Mouse (Mus musculus) brain, adult 2 months (tissue): ENCODE measurements around the gene Pes1.
"Not testable (repeated sequence)": the region's sequence is repeated elsewhere in the genome, so short reads cannot be mapped to it uniquely, and the experiment has no call there.

ENCODE experiments used
- DNase-seq: peaks from one replicate; pipeline ENCODE4 v3.0.0; 2011; ENCODE audit warnings: low read depth, low spot score

The Pes1 gene

GRCm38 (mm10) chr11:3963610-3964415, at the start of gene Pes1:
Gene Pes1 (plus strand): TSS chr11:3963975.
- peak; percentile 97 for DNase-seq

- DNase-seq = peak; percentile 92
Observed at GRCm38 (mm10) chr11:3914109-3914840, 49.5 kb upstream of the Pes1 start, which contains the start of gene Slc35e4. Gene Slc35e4 (minus strand): TSS chr11:3914664.

DNA sequence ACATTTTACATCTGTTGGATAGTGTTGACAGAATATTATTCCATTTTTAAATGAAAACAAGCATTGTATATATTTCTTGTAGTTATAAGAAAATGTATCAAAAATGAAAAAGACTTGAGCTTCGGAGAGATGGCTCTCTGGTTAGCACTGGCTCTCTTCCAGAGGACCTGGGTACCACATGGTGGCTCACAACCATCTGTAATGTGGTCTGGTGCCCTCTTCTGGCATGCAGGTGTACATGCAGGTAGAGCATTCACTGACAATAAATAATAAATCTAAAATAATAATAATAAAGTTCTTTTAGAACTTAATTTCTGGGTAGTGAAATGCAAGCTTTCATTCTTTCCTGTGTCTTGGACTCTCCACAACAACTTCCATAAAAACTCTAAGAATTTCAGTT, 45.0 kb upstream of the Pes1 start:
- DNase-seq = peak; percentile 80

DNA sequence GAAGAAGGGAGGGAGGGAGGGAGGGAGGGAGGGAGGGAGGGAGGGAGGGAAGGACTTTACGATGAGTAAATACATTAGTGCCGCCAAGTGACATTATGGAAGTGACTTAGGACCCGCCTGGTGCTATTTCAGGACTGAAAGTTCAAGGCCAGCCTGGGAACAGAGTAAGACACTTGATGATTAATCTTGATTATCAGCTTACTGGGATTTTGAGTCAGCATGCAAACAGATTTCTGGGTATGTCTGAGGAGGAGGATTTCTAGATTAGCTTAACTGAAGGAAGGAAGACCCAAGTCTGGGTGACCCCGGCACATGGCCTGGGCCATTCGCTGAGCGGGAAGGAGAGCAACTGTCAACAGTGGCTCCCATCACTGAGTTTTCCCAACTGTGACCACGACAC, 43.3 kb upstream of the Pes1 start:
- no peak for DNase-seq

DNA sequence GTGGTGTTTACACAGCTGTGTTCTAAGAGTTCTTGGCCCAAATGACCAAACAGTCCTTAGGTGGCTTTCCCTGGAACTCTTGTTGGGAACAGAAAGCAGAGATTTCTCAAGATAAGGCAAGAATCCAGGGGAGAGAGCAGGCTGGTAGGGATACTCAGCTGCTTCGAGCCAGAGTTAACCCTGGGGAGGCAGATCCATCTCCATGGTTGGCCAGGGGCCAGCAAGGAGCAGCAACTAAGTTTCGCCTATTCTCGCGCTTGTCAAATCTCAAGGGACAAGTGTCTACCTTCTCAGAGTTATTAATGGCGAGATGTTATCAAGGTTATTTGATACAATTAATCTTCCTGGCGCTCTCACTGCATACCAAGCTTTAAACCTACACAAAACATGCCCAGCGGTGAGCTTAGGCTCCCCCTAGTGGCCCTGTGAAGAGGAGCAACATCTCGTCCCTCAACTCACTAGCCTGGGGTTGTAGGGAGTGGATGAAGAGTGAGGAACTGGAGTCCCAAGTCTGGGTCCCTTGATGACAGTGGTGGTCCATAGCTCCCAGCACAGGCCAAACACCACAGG, 42.4 kb upstream of the Pes1 start:
- peak; percentile 80 for DNase-seq

- no peak for DNase-seq
Observed at GRCm38 (mm10) chr11:3922115-3922514, 41.7 kb upstream of the Pes1 start.

GRCm38 (mm10) chr11:3922731-3923130, 41.0 kb upstream of the Pes1 start:
- no peak for DNase-seq

- DNase-seq = no peak
Observed at GRCm38 (mm10) chr11:3925916-3926315, 37.9 kb upstream of the Pes1 start.

DNA sequence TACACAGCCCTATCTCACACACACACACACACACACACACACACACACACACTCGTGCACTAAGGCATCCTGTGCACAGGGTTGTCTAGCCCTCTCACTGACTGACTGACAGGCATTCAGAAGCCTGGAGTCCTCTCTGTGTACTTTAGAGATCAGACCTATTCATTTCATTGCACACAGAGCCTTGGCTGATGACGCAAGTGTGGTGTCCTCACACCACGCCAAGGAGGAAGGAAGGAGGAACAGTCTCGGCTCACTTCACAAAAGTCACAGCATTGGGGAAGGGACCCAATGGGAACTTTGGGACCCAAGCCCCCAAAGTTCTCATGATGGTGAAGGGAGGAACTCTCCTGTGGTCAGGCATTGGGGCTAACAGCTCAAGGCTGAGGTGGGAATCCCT, 33.8 kb upstream of the Pes1 start:
- DNase-seq = no peak

GRCm38 (mm10) chr11:3930931-3931330, 32.8 kb upstream of the Pes1 start:
- DNase-seq = no peak

DNA sequence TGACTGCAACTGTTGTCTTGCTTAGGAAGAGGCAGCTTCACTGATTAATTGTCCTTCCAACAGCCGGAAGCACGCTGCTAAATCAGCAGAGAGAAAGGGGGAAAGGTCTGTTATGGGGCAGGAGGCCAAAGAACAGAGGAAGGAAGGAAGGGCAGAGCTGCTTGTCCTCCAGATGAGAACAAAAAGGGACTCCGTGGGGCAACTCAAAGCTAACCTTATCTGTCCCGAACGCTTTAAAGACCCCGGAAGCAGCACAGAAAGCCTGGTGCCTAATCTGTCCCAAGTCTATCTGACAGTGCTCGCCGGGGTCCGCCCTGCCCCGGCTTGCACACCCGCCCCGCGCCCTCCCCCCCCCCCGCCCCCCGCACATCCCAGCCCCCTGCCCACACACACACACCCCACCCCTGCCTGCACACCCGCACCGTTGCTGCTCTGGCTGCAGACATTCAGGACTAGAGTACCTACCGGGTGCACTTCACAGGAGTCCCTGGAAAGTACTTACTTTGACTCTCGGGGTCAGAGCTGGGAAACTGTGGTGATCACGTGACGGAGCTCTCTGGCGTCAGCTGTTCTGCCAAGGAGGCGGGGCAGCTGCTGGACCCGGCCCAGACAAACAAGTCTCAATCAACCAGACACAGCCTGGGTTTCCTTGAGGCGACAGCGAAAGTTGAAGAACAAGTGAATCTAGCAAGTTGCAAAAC, 32.1 kb upstream of the Pes1 start, which contains the start of gene Tcn2:
Tcn2 (minus strand) TSS at position 649 of the 701 bp plus-strand sequence.
- peak; percentile 69 for DNase-seq

- DNase-seq = no peak
Observed at GRCm38 (mm10) chr11:3933756-3934285, 30.0 kb upstream of the Pes1 start.

GRCm38 (mm10) chr11:3935135-3935534, 28.6 kb upstream of the Pes1 start:
- no peak for DNase-seq

DNA sequence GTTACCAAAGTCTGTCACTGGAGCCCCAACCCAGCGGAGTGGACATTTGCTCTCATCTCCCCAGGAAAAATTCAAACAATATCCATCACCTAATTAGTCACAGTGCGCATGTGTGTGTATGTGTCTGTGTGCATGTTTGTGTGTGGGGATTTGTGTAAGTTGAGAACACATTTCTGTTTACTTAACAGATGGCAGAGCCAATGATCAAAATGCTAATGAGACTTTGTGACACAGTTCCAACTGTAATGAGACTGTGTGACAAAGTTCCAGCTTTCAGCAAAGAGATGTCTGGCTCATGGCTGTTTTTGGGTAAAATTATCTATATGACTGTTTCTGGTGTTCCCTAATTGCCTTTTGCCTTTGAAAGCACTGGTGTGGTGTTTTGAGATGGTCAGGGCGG, 27.5 kb upstream of the Pes1 start:
- DNase-seq = peak; percentile 24

DNA sequence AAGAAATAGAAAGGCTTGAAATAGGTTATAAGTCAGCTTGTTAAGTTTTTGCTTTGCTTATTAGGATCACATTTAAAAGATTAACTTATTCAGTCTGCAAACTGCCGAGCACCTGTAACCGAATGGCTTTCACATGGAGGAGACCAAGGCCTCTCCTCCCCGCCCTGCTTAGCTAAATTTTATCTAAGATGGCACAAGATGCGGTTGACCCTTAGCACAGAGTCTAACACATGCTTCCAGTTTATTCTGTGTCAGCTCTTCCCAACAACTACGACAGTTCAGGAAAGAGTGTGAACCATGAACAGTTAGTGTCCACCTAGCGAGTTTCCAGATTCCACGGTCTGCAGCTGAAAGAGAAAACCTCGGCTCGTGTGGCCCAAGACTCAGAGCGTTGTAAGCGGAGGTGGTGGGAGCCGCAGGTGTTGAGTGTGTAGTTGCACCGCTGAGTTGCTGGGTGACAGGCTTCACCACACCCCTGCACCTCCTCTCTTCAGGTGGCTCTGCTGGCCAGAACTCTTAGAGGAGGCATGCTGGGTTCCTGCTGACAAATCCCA, 26.4 kb upstream of the Pes1 start:
- no peak for DNase-seq

GRCm38 (mm10) chr11:3941371-3941770, 22.4 kb upstream of the Pes1 start:
- no peak for DNase-seq

- no peak for DNase-seq
Observed at GRCm38 (mm10) chr11:3946386-3946785, 17.4 kb upstream of the Pes1 start.

GRCm38 (mm10) chr11:3954876-3955275, 8.9 kb upstream of the Pes1 start:
- not testable (repeated sequence) for DNase-seq

DNA sequence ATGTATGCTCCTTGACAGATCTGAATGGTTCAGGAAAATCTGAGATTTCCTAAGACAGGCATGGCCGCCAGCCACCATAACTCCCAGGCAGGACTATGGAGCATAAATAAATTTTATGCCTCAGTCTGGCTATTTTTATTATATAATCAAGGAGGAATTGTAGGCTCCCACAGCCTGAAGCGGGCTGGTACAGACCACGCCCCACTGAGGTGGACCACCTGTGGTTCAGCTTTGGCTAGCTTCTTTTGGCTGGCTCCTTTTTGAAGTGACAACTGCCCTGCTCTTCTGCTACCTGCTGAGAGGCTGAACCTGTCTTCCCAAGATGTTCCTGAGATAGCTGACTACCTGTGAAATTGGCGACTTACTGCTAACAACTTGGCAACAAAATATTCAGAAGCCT, 8.4 kb upstream of the Pes1 start:
- DNase-seq = not testable (repeated sequence)

DNA sequence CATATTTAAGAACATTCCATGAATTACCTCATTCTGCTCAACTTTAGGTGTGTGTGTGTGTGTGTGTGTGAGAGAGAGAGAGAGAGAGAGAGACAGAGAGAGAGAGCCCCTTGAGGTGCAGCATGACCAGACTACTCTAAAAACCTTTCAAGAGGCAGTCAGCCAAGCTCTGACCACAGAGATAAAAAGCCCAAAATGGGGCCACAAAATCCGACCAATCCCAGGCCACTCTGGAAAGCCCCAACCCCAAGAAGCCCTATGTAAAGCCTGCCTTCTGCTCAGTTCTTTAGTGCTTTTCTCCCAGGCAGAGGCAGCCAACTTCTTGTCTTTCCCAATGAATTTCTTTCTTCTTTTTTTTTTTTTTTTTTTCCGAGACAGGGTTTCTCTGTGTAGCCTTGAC, 2.9 kb upstream of the Pes1 start:
- no peak for DNase-seq

- no peak for DNase-seq
Observed at GRCm38 (mm10) chr11:3961761-3962160, 2.0 kb upstream of the Pes1 start.
